Mouse (Mus musculus) testis, adult 2 months (tissue): ENCODE measurements around the gene H2afz.

ENCODE experiments used
- CTCF ChIP-seq: fragments of 200-500 bp; IDR thresholded peaks from 2 replicates; pipeline ENCODE4 v1.5.1; 2012; ENCODE audit warnings: low read depth, mild to moderate bottlenecking, inconsistent platforms, low read length, moderate library complexity; ENCODE audit not compliant: control insufficient read depth, insufficient read depth, insufficient replicate concordance
- POLR2A ChIP-seq: fragments of 200-500 bp; IDR thresholded peaks from 2 replicates; pipeline ENCODE4 v1.6.1; 2012; ENCODE audit warnings: low read depth, mild to moderate bottlenecking, inconsistent platforms, low read length, moderate library complexity; ENCODE audit not compliant: control insufficient read depth

DNA sequence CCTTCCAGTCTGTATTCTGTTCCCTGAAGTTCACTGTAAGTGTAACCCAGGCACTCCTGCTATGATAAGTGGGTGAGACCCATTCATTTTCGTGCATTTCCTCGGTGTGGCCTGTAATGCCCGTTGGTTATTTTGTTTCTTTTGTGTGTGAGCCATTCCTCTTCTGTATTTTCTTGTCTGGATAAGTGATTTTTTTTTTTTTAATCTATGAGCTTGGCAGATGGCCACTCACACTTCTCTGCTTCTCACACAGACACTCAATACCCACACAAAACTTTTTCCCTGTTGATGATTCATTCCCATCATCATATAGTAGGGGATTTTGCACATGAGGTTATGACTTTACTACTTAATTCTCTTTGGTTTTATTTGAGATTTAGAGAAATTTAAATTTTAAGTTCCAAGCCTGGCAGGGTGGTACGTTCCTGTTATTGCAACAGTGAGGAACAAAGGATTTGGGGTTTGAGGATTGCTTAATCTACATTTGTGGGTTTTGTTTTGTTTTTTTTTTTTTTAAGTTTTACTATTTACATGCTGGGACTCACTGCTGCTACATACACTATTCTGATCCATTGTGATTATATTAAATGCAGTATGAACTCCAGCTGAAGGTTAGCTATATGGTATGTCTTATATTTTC, 15.9 kb downstream of the H2afz start:
- TF ChIP-seq CTCF (no peak), POLR2A (no peak)
